Mouse (Mus musculus): ENCODE results near the gene Arl6ip5. TPM values are rescaled to one million over a fixed set of nuclear protein-coding genes. Genes with fewer than 3 reads are reported as not detected.

Arl6ip5 gene
- polyA plus RNA-seq, 1 experiment from 2014 or later = 54.5 TPM

DNA sequence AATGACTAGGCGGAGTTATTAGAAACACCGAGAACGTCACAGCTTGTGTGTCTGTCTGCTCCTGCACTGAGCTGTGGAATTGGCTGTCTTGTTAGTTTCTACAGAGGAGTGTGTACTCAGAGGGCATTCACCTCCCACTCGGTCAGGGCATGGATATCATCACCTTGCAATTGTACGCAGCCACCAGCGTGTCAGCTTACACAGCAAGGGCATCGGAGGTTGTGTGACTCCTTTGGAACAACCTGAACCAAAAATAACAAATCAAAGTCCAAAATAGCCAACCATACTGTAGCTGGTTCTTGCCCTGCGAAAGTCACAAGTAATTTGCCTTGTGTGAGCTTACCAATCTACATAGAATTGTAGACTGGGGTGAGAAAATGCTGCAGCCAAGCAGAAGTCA, 54.8 kb downstream of the Arl6ip5 start:
- H3K36me3 ChIP-seq = no peaks in the 10 kb centered on the region
- 0 out of 2 replicates have a peak overlapping the region, but pooled peaks have one; percentile 15 for H3K4me3 ChIP-seq
- peak; percentile 79 for DNase-seq (ENCODE audit: low spot score)
- no peaks in the 10 kb centered on the region for H3K27me3 ChIP-seq (ENCODE audit: insufficient read depth, poor library complexity, severe bottlenecking)
- H3K9me3 ChIP-seq = no peaks in the 10 kb centered on the region
- H3K27ac ChIP-seq = peak overlapping the region; percentile 78
- WGBS = 51% methylated on average over 8 of the region's 8 CpGs
- no peaks in the 10 kb centered on the region; the same call in 1 of the 2 replicates for H3K4me1 ChIP-seq

DNA sequence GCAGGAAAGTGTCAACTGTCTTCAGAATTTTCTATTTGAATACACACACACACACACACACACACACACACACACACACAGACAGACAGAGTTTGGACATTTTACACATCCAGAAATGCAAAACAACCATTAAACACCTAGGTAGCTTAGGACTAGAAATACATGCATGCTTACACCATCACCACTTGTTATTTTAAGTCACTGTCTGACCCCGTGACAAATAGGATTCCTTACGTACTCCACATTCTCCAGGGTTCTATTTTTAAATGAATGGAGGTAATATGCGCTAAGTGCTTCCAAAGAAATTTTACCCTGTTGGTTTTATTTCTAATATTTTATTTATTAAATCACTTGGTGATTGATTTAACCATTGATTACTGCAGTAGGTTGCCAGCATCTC, 55.2 kb downstream of the Arl6ip5 start:
- Histone ChIP-seq H3K36me3 (no peaks in the 10 kb centered on the region), H3K4me1 (no peaks in the 10 kb centered on the region; the same call in 1 of the 2 replicates), H3K4me3 (0 out of 2 replicates have a peak overlapping the region, but pooled peaks have one; percentile 15), H3K9me3 (no peaks in the 10 kb centered on the region), H3K27me3 (ENCODE audit: insufficient read depth, poor library complexity, severe bottlenecking) (no peaks in the 10 kb centered on the region), H3K27ac (peak overlapping the region; percentile 78)
- DNase-seq (ENCODE audit: low spot score) = no peak
- 33% methylated on average over 3 of the region's 3 CpGs for WGBS

DNA sequence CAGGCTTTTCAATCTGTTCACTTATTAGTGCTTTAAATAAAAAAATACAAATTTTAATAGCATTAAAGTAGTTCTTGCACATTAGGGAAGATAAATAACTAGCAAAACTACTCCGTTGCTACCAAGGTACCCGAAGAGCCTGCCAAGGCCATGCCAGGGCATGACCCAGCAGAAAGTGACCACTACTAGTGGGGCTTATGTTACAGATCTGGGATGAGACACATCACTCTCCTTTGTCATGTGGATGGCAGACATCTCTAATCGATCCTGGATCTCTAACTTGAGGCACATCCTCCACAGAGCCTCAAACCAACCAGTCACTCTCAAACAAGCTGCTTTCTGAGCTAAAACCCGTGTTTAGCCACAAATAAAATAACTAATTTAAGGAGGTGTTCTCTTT, 56.2 kb downstream of the Arl6ip5 start:
- 71% methylated on average over 4 of the region's 4 CpGs for WGBS

DNA sequence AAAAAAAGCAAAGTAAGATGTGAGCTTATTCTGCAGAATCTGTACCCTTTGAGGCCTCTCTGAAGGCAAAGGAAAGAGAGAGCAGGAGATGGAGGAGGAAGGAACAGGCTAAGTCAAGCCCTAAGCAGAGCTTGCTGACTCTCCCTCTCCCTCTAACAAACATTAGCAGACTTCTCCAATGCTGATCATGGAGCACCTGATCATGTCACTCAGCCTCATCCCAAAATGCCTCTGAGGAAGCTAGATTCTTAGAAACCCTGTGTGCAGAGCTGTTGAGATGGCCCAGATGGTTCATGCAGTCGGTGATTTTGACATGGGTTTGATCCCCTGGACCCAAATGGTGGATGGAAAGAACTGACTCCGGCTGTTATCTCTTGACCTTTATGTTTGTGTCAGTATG, 56.6 kb downstream of the Arl6ip5 start:
- H3K36me3 ChIP-seq = no peaks in the 10 kb centered on the region
- no peaks in the 10 kb centered on the region; the same call in 1 of the 2 replicates for H3K4me1 ChIP-seq
- DNase-seq (ENCODE audit: low spot score) = no peak
- WGBS = 72% methylated on average over 2 of the region's 2 CpGs
- H3K27me3 ChIP-seq (ENCODE audit: insufficient read depth, poor library complexity, severe bottlenecking) = no peaks in the 10 kb centered on the region
- no peak overlapping the region for H3K4me3 ChIP-seq
- no peaks in the 10 kb centered on the region for H3K9me3 ChIP-seq
- no peak overlapping the region for H3K27ac ChIP-seq

More for the DNA sequence above, 56.2 kb downstream of the Arl6ip5 start:
- Histone ChIP-seq H3K4me1 (no peaks in the 10 kb centered on the region; the same call in 1 of the 2 replicates), H3K9me3 (no peaks in the 10 kb centered on the region), H3K36me3 (no peaks in the 10 kb centered on the region), H3K27ac (peak overlapping the region; percentile 78; the same call in 1 of the 2 replicates), H3K4me3 (no peak overlapping the region), H3K27me3 (ENCODE audit: insufficient read depth, poor library complexity, severe bottlenecking) (no peaks in the 10 kb centered on the region)
- DNase-seq (ENCODE audit: low spot score) = peak; percentile 61

DNA sequence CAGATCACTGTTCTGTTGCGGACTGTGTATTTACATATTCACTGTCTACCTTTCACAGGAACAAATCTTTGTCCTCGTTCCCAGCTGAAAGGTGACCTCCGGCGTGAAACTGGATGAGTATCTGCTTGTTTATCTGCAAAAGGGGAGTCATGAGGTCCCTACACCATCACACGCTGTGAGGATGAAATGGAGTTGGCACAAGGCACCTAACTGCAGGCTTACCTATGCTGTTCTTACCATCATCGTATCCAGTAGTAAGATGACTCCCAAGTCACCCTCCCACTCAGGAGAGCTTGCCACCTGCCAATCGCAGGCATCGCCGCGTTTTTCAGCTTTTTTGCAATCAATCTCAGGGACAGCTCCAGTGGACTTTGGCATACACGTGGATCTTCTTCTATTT, 59.1 kb downstream of the Arl6ip5 start:
- no peak overlapping the region for H3K27ac ChIP-seq
- H3K4me1 ChIP-seq = peaks cover 3% of the 10 kb centered on the region
- peak; percentile 58 for DNase-seq (ENCODE audit: low spot score)
- WGBS = 77% methylated on average over 11 of the region's 11 CpGs
- H3K36me3 ChIP-seq = no peaks in the 10 kb centered on the region
- no peaks in the 10 kb centered on the region for H3K9me3 ChIP-seq
- H3K27me3 ChIP-seq (ENCODE audit: insufficient read depth, poor library complexity, severe bottlenecking) = no peaks in the 10 kb centered on the region
- H3K4me3 ChIP-seq = no peak overlapping the region

DNA sequence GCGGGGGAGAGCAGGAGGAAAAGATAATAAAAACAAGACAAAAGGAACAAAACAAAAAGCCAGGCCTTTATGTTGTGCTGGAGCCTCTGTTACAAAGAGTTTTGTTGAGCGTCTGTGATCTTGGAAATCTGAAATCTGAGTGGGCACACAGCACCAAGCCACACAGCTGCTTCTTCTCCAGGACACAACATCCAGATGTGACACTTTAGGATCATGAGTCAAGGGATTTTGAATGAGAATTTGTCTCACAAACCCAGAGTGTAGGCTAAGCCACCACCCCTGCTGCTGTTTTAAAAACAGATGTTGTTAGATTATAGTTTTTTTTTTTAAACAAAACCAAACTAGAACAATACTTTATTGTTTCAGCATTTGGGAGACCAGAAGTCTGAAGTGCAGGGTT, 61.9 kb downstream of the Arl6ip5 start:
- H3K27me3 ChIP-seq (ENCODE audit: insufficient read depth, poor library complexity, severe bottlenecking) = no peaks in the 10 kb centered on the region
- 74% methylated on average over 2 of the region's 2 CpGs for WGBS
- DNase-seq (ENCODE audit: low spot score) = no peak
- peaks cover 20% of the 10 kb centered on the region for H3K4me1 ChIP-seq
- no peak overlapping the region for H3K4me3 ChIP-seq
- H3K9me3 ChIP-seq = no peaks in the 10 kb centered on the region
- H3K27ac ChIP-seq = no peak overlapping the region
- H3K36me3 ChIP-seq = no peaks in the 10 kb centered on the region

DNA sequence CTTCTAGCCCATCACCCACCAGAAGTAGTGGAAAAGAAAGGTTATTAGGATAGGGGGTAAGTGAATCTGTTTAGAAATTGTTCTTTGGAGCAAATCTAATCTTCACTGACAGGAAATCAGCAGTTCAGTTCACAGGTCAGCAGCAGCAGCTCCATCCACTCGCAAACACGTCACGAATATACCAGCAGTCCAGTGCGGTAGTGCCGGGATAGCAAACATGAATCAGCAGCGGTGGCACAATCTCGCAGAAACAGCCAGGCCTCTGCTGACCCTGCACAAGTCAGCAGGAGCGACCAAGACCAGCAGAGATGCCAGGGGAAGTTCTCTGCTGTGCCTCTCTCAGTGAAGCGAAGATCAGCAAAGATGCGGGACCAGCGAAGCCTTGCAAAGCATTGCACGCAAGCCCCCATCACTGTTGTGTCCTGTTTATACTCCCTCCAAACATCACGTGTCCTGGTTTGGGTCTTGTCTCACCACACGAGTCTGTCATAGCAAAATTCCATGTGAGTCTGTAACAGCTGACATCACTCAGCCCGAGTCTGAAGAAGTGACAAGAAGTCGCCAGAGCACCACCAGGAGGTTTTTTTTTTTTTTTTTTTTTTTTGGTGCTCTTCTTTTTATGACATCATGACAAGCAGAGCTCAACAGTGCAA, 62.7 kb downstream of the Arl6ip5 start:
- no peaks in the 10 kb centered on the region for H3K27me3 ChIP-seq (ENCODE audit: insufficient read depth, poor library complexity, severe bottlenecking)
- no peak overlapping the region for H3K4me3 ChIP-seq
- DNase-seq (ENCODE audit: low spot score) = no peak
- WGBS = 68% methylated on average over 16 of the region's 16 CpGs
- H3K9me3 ChIP-seq = no peaks in the 10 kb centered on the region
- H3K4me1 ChIP-seq = peaks cover 22% of the 10 kb centered on the region
- H3K27ac ChIP-seq = no peak overlapping the region
- no peaks in the 10 kb centered on the region for H3K36me3 ChIP-seq

DNA sequence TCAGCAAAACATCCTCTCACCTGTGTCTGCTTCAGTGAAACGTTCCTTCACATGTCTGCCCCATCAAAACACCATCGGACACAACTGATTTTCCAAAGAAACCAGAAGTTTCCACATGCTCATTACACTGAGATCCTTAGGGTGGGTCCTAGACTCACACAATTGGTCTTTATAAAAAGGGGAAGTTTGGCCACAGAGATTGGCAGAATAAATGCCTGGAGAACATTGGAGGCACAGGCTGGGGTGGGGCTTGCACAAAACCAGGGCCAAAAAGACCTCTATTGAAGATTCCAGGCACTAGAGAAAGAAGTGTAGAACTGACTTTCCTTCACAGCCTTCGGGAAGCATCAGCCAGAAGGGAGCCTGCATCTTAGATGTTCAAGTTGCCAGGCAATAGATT, 63.3 kb downstream of the Arl6ip5 start:
- 72% methylated on average over 3 of the region's 3 CpGs for WGBS
- DNase-seq (ENCODE audit: low spot score) = no peak
- Histone ChIP-seq H3K4me3 (no peak overlapping the region), H3K36me3 (no peaks in the 10 kb centered on the region), H3K27me3 (ENCODE audit: insufficient read depth, poor library complexity, severe bottlenecking) (no peaks in the 10 kb centered on the region), H3K4me1 (peaks cover 27% of the 10 kb centered on the region), H3K27ac (no peak overlapping the region), H3K9me3 (no peaks in the 10 kb centered on the region)

DNA sequence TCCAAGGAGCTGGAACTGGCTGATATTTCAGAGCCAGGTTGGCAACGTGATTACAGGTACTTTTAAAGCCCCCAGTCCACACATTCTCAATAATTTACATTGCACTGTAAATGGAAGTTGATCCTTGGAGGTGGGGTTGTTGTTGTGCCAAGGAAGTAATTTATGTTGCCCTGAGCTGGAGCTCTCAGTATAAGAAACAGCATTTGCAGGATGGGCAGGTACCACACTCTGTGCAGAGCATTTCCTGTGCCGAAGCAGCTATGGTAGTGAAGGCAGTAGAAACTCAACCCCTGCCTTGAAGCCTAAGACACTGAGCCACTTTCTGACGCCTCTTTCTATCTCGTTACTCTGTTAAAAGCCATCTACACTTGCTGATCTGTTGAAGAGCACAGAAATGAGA, 65.3 kb downstream of the Arl6ip5 start:
- H3K36me3 ChIP-seq = no peaks in the 10 kb centered on the region
- 48% methylated on average over 4 of the region's 4 CpGs for WGBS

DNA sequence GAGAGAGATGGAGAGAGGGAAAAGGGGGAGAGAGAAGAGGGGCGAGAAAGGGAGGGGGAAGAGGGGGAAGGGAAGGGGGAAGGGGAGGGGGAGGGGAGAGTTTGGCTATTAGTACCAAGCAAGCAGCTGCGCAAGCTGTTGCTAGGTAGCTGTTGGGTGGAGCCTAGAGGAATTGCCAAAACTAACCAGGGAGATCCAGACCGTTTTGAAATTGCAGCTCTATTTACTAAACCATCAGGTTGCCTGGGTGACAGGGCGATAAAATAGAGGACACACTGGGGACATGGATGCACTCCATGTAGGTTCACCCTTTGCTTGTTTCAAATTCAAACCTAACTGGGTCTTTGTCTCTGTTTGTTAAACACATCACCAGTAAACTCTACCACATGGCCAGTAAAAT, 65.9 kb downstream of the Arl6ip5 start:
- no peaks in the 10 kb centered on the region for H3K36me3 ChIP-seq
- peaks cover 30% of the 10 kb centered on the region for H3K4me1 ChIP-seq
- H3K27me3 ChIP-seq (ENCODE audit: insufficient read depth, poor library complexity, severe bottlenecking) = no peaks in the 10 kb centered on the region
- peak overlapping the region; percentile 4; the same call in 1 of the 2 replicates for H3K27ac ChIP-seq
- no peaks in the 10 kb centered on the region for H3K9me3 ChIP-seq
- peak; percentile 61 for DNase-seq (ENCODE audit: low spot score)
- WGBS = 40% methylated on average over 4 of the region's 4 CpGs
- H3K4me3 ChIP-seq = no peak overlapping the region

More for the DNA sequence above, 65.3 kb downstream of the Arl6ip5 start:
- Histone ChIP-seq H3K4me3 (no peak overlapping the region), H3K4me1 (peaks cover 30% of the 10 kb centered on the region), H3K27ac (peak overlapping the region; percentile 4; the same call in 1 of the 2 replicates), H3K27me3 (ENCODE audit: insufficient read depth, poor library complexity, severe bottlenecking) (no peaks in the 10 kb centered on the region), H3K9me3 (no peaks in the 10 kb centered on the region)
- DNase-seq (ENCODE audit: low spot score) = no peak

DNA sequence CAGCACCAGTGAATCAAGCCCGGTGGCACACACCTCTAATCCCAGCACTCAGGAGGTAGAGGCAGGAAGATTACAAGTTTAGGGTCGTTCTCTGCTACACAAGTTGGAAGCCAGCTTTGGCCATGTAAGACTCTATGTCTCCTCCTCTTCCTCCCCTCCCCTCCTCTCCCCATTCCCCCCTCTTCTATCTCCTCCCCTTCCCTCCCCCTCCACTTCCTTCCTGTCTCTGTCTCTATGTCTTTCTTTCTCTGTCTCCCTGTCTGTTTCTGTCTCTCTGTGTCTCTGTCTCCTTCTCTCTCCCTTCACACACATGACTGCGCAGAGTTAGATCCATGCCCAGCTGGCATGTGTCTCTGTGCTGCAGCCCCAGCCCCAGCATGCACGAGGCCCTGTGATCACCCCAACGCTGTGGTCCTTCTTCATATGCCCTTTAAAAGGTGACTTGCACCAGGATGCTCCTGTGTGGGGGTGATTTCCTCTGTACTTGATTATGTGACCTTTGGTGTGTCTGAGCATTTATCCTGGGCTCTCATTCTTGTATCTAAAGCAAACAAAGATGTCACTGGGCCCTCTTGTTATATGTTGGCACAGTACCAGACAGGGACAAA, 66.5 kb downstream of the Arl6ip5 start:
- 59% methylated on average over 5 of the region's 5 CpGs for WGBS
- Histone ChIP-seq H3K9me3 (no peaks in the 10 kb centered on the region), H3K4me3 (no peak overlapping the region), H3K4me1 (peaks cover 30% of the 10 kb centered on the region), H3K27ac (0 out of 2 replicates have a peak overlapping the region, but pooled peaks have one; percentile 4), H3K27me3 (ENCODE audit: insufficient read depth, poor library complexity, severe bottlenecking) (no peaks in the 10 kb centered on the region), H3K36me3 (no peaks in the 10 kb centered on the region)
- DNase-seq (ENCODE audit: low spot score) = no peak

DNA sequence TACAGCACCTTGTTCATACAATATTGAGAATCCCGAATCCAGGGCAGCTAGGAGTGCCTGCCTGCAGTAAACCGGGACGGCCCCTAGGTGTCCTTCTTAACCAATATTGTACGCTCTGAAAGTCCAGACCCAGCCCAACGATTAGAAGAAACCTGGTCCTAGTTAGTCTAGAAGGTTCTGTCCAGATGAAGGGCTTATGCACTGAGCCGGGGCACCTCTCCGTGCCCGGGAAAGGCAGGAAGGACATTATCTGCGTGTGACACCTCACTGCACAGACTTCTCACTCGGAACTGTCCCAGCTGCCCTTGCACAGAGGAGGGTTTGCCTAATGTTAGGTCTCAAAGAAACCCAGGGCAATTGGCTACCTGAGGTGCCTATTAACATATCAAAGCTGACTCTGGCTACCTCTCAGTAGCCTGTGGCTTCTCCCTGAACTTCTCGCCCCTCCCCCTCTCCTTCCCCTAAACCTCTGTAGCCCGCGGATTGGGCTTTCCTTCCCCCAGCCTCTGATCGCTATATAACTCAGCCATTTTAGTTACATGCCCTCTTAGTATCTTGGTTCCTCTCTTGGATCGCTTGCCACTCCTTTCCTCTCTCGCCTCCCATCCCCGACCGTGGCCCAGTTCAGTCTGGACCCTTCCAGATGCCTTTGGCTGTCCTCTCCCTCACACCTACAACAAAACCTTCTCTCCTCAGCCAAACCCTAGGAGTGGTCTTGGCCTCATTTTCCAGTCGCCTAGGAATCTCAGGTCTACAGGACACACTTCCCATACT, 67.7 kb downstream of the Arl6ip5 start:
- peak overlapping the region; percentile 85 for H3K27ac ChIP-seq
- H3K36me3 ChIP-seq = no peaks in the 10 kb centered on the region
- peak overlapping the region; percentile 52 for H3K4me3 ChIP-seq
- WGBS = 3% methylated on average over 19 of the region's 19 CpGs
- no peaks in the 10 kb centered on the region for H3K9me3 ChIP-seq
- peak; percentile 87 for DNase-seq (ENCODE audit: low spot score)
- no peaks in the 10 kb centered on the region for H3K27me3 ChIP-seq (ENCODE audit: insufficient read depth, poor library complexity, severe bottlenecking)
- peaks cover 28% of the 10 kb centered on the region for H3K4me1 ChIP-seq

DNA sequence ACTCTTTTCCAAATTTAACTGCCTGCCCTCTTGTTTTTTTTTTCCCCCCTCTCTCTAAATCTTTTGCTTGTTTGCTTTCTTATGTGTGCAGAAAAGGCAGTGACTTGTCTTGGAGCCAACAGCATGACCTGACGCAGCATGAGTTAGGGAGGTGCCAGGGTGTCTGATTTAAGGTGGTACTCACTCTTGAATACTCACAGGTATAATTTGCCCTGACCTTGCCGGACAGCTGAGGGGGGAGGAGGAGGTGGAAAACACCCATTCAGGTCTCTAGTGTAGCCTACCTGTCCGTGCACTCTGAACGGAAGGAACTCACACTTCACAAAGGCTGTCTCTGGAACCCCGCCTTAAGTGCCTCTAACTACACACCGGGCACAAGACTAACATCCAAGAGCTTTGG, 68.4 kb downstream of the Arl6ip5 start:
- H3K27me3 ChIP-seq (ENCODE audit: insufficient read depth, poor library complexity, severe bottlenecking) = no peaks in the 10 kb centered on the region
- DNase-seq (ENCODE audit: low spot score) = no peak
- 41% methylated on average over 6 of the region's 6 CpGs for WGBS
- H3K27ac ChIP-seq = 0 out of 2 replicates have a peak overlapping the region, but pooled peaks have one; percentile 47
- 0 out of 2 replicates have a peak, but pooled peaks cover 2% of the 10 kb centered on the region for H3K36me3 ChIP-seq
- H3K4me3 ChIP-seq = no peak overlapping the region
- no peaks in the 10 kb centered on the region for H3K9me3 ChIP-seq
- H3K4me1 ChIP-seq = peaks cover 27% of the 10 kb centered on the region

All from heart, embryonic 10.5 days (tissue).